Mouse (Mus musculus) limb, embryonic 14.5 days (tissue): ENCODE results near the gene Pcsk2. TPM values are rescaled to one million over a fixed set of nuclear protein-coding genes. Genes with fewer than 3 reads are reported as not detected.

Source experiments
- ATAC-seq: fragments of 200-750 bp; cut with Nextera tagmentation; 2 replicates; pipeline ENCODE4 v1.8.0; 2017; ENCODE audit warnings: low read depth, moderate number of reproducible peaks, moderate TSS enrichment; ENCODE audit not compliant: low FRiP score
- DNase-seq: peaks from one replicate; pipeline ENCODE4 v3.0.0-alpha.2; 2015; ENCODE audit warnings: low spot score
- H3K27ac ChIP-seq: fragments of 300-500 bp; sonication (generic); replicated peaks from 2 replicates; pipeline ENCODE4 v1.5.1; 2014; ENCODE audit warnings: low read depth, mild to moderate bottlenecking, low read length, moderate library complexity, mixed read lengths
- H3K27me3 ChIP-seq: fragments of 300-500 bp; sonication (generic); 2 replicates; pipeline ENCODE4 v1.6.1; 2014; ENCODE audit warnings: low read length, mixed read lengths; ENCODE audit not compliant: control insufficient read depth, insufficient read depth
- H3K36me3 ChIP-seq: fragments of 300-500 bp; sonication (generic); 2 replicates; pipeline ENCODE4 v1.6.1; 2014; ENCODE audit warnings: mild to moderate bottlenecking, low read length, moderate library complexity, mixed read lengths; ENCODE audit not compliant: control insufficient read depth, insufficient read depth
- H3K4me1 ChIP-seq: fragments of 300-500 bp; sonication (generic); 2 replicates; pipeline ENCODE4 v1.6.1; 2014; ENCODE audit warnings: antibody characterized with exemption, low read length, mixed read lengths; ENCODE audit not compliant: control insufficient read depth, insufficient read depth
- H3K4me2 ChIP-seq: fragments of 300-500 bp; sonication (generic); replicated peaks from 2 replicates; pipeline ENCODE4 v1.6.1; 2014; ENCODE audit warnings: low read depth, mild to moderate bottlenecking, low read length, moderate library complexity; ENCODE audit not compliant: severe bottlenecking
- H3K4me3 ChIP-seq: fragments of 300-500 bp; sonication (generic); replicated peaks from 2 replicates; pipeline ENCODE4 v1.5.1; 2014; ENCODE audit warnings: low read length
- H3K9ac ChIP-seq: fragments of 300-500 bp; sonication (generic); 2 replicates; pipeline ENCODE4 v1.6.1; 2014; ENCODE audit warnings: mild to moderate bottlenecking, low read depth, low read length, moderate library complexity; ENCODE audit not compliant: severe bottlenecking
- H3K9me3 ChIP-seq: fragments of 300-500 bp; sonication (generic); 2 replicates; pipeline ENCODE4 v1.6.1; 2016; ENCODE audit warnings: low read length; ENCODE audit not compliant: control insufficient read depth
- POLR2A ChIP-seq: fragments of 200-500 bp; IDR thresholded peaks from 2 replicates; pipeline ENCODE4 v1.8.0; 2012; ENCODE audit warnings: inconsistent platforms, mild to moderate bottlenecking, moderate library complexity, borderline replicate concordance; ENCODE audit not compliant: insufficient read depth, insufficient read length; ENCODE audit errors: extremely low read depth
- whole genome bisulfite sequencing: fragments of 180-500 bp; shearing (Covaris S2); extraction: QIAGEN DNeasy Blood & Tissue Kit; methylation state at CpG from one replicate; pipeline ENCODE4 v1.1.7; 2014; 5-methylcytosine and 5-hydroxymethylcytosine counted together
- polyA plus RNA-seq, 2 experiments: library from polyadenylated mRNA; depleted of rRNA in 1 of 2; stranded (reverse) in 1 of 2; unstranded in 1 of 2; fragments of >200 nt; fragmentation: Nextera tagmentation in 1 of 2; extraction: Ambion mirVana in 1 of 2; gene quantifications; 2 replicates each; pipeline versions ENCODE4 v1.2.1 to v1.2.3; 2012 to 2014

The Pcsk2 gene
- polyA plus RNA-seq, 2 experiments, result 1.0 to 1.2 TPM

GRCm38 (mm10) chr2:143752051-143752788 lies 206.3 kb downstream of the Pcsk2 start:
- Histone ChIP-seq H3K9ac (no peak overlapping the region), H3K4me2 (no peak overlapping the region), H3K4me3 (no peak overlapping the region), H3K27ac (no peak overlapping the region), H3K27me3 (no peaks in the 10 kb centered on the region), H3K36me3 (no peaks in the 10 kb centered on the region), H3K9me3 (no peaks in the 10 kb centered on the region), H3K4me1 (no peaks in the 10 kb centered on the region)
- no peak for ATAC-seq
- DNase-seq, result no peak
- 38% methylated on average over 9 of the region's 9 CpGs for WGBS
- TF ChIP-seq POLR2A, result no peak

DNA sequence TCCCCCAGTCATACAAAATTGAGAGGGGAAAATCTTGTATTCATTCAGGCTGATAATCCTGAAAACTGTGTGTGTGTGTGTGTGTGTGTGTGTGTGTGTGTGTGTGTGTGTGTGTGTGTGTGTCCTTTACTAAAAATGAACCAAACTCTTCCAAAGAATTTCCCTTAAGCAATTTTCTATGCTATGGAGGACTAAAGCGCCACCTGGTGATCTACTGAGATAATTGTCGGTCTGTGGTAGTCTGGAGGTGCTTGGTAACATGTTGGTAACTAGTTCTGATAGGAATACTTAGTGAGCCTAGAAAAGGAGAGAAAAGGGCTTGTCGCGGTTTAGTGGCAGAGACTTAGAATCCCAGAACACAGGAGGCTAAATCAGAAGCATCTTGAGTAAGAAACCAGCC lies 230.5 kb downstream of the Pcsk2 start:
- no peak overlapping the region for H3K4me2 ChIP-seq
- no peak for ATAC-seq
- 8% methylated on average over 4 of the region's 4 CpGs for WGBS

DNA sequence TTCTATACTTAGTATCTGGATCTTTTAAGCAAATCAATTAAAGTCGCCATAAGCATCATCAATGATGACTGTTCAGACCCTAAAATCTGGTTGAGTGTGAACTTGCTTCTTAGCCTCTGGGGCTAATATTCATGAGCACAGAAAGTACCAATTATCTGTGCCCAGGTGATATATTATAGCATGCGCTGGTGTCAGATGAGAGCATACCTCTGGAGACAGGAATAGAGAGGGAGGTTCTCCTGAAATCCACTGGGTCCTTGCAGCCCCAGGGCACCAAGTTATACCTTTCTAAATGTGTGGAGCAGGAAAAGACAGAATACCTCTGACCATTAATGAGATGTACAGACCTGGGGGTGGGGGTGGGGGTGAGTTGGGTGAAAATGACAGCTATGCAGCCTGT lies 234.4 kb downstream of the Pcsk2 start:
- 84% methylated on average over 2 of the region's 2 CpGs for WGBS
- Histone ChIP-seq H3K4me1 (no peaks in the 10 kb centered on the region), H3K27ac (no peak overlapping the region), H3K9me3 (no peaks in the 10 kb centered on the region), H3K4me2 (no peak overlapping the region), H3K9ac (no peak overlapping the region), H3K4me3 (no peak overlapping the region), H3K27me3 (no peaks in the 10 kb centered on the region), H3K36me3 (no peaks in the 10 kb centered on the region)
- TF ChIP-seq POLR2A, result no peak
- ATAC-seq (no peak), DNase-seq (no peak)

More for the DNA sequence above, 230.5 kb downstream of the Pcsk2 start:
- no peak overlapping the region for H3K9ac ChIP-seq
- TF ChIP-seq POLR2A, result no peak
- no peak overlapping the region for H3K27ac ChIP-seq
- no peaks in the 10 kb centered on the region for H3K9me3 ChIP-seq
- peak; percentile 65 for DNase-seq
- H3K27me3 ChIP-seq, result no peaks in the 10 kb centered on the region
- no peaks in the 10 kb centered on the region for H3K4me1 ChIP-seq
- no peaks in the 10 kb centered on the region for H3K36me3 ChIP-seq
- no peak overlapping the region for H3K4me3 ChIP-seq

DNA sequence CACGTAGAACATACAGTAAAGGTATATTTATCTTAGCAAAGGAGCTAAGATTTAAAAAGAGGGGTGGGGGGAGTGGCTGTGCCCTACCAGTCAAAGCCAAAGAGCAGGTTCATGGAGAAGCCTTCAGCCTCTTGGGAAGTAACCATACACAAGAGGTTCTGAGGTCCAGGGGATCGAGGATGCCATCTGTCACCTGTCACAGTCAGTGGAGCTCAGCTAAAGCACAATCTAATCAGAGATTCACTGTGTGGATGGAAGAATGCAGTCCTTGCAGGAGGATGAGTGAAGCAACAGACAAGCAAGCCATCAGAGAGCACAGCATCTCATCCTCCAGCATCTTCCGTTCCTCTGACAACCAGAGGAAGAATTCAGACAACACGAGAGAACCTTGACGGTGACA lies 244.0 kb downstream of the Pcsk2 start:
- Histone ChIP-seq H3K27ac (no peak overlapping the region), H3K9ac (no peak overlapping the region), H3K9me3 (no peaks in the 10 kb centered on the region), H3K4me3 (no peak overlapping the region), H3K4me1 (no peaks in the 10 kb centered on the region), H3K36me3 (no peaks in the 10 kb centered on the region), H3K4me2 (no peak overlapping the region), H3K27me3 (no peaks in the 10 kb centered on the region)
- no peak for TF ChIP-seq POLR2A
- WGBS, result 81% methylated on average over 5 of the region's 5 CpGs
- ATAC-seq, result no peak
- no peak for DNase-seq

GRCm38 (mm10) chr2:143795858-143796257 lies 249.9 kb downstream of the Pcsk2 start:
- 81% methylated on average over 4 of the region's 4 CpGs for WGBS
- no peaks in the 10 kb centered on the region for H3K27me3 ChIP-seq
- TF ChIP-seq POLR2A, result no peak
- DNase-seq, result no peak
- no peak overlapping the region for H3K9ac ChIP-seq
- no peaks in the 10 kb centered on the region for H3K9me3 ChIP-seq
- no peak for ATAC-seq
- no peak overlapping the region for H3K4me3 ChIP-seq
- H3K4me1 ChIP-seq, result no peaks in the 10 kb centered on the region
- H3K4me2 ChIP-seq, result no peak overlapping the region
- no peak overlapping the region for H3K27ac ChIP-seq
- H3K36me3 ChIP-seq, result no peaks in the 10 kb centered on the region
